Mouse (Mus musculus): ENCODE measurements at regions not wholly inside any gene's neighbourhood (a gene's known extent, or its start where the extent isn't known, plus 50 kb on each side); places are given as distances from the start of the nearest gene placed in this dataset.

GRCm38 (mm10) chr14:100350021-100350790, 65.7 kb upstream of the Klf12 start:
- no peak for DNase-seq

- DNase-seq: no peak
Measured at GRCm38 (mm10) chr14:100348336-100349164, 64.1 kb upstream of the Klf12 start.

GRCm38 (mm10) chr14:100336926-100337325, 52.4 kb upstream of the Klf12 start:
- no peak for DNase-seq

Measured in cerebellum, adult 8-10 months (tissue).